Mouse (Mus musculus) C3H10T1/2 (cell line): ENCODE data around the gene Olfr288. TPM values are rescaled to one million over a fixed set of nuclear protein-coding genes. Genes with fewer than 3 reads are reported as not detected.

Experiments used
- polyA plus RNA-seq, 2 experiments: library from polyadenylated mRNA; unstranded; fragments of >200 nt; fragmentation: generic; extraction: Trizol; gene quantifications; one replicate each; pipeline ENCODE4 v1.2.1; 2012; ENCODE audit warnings: missing spikeins in 2 of 2

Gene Olfr288
- not detected for polyA plus RNA-seq

DNA sequence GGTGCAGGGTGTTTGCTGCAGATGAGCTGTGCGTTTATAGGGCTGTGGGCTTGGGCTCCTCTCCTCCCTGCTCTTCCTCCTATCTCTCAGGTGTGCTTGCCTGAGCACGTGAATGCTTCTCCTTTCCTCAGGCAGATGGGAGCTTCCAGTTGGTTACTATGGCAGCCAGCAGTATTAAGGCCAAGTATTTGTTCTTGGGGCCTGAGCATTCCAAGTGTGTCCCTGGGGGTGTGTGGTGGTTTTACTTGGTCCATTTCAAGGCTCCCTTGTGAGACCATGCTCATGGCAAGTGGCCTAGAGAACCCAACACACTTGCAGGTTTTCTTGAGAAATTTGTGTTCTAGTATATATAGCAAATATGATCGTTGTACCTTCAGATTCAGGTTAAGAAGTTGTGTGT, at the start of gene Olfr288:
Olfr288 (minus strand) TSS at position 101 of the 400 bp plus-strand sequence.

DNA sequence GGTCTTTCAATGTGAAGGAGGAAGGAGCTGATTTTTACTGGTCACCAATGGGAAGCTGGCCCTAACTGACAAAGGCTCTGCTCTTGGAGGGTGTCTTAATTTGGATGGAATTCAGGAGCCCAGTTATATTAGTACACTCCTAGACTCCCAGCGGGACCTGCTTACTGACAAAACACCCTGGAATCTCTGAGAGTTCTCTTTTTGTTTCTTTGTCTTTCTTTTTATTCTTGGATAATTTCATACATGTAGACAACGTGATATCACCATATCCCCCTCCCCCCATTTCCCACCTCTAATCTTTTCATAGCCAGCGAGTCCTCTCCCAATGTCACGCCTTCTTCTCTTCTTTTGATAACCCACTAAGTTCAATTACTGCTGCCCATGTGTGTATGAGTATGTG, 39.0 kb upstream of the Olfr288 start, which contains the start of gene Olfr286:
Olfr286 (minus strand) TSS at position 101 of the 400 bp plus-strand sequence.

DNA sequence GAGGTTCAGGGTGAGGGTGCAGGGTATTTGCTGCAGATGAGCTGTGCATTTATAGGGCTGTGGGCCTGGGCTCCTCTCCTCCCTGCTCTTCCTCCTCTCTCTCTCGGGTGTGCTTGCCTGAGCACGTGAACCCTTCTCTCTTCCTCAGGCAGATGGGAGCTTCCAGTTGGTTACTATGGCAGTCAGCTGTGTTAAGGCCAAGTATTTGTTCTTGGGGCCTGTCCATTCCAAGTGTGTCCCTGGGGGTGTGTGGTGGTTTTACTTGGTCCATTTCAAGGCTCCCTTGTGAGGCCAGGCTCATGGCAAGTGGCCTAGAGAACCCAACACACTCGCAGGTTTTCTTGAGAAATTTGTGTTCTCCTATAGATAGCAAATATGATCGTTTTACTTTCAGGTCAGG, 25.5 kb upstream of the Olfr288 start, which contains the start of the genes Gm44579 and Olfr287:
Gm44579 (minus strand) TSS at position 101 of the 400 bp plus-strand sequence.
Olfr287 (minus strand) TSS at position 180 of the 400 bp plus-strand sequence.

GRCm38 (mm10) chr15:98166963-98167644, 28.2 kb downstream of the Olfr288 start, which contains the start of gene Ccdc184:
Ccdc184 (plus strand) TSS chr15:98167158.

DNA sequence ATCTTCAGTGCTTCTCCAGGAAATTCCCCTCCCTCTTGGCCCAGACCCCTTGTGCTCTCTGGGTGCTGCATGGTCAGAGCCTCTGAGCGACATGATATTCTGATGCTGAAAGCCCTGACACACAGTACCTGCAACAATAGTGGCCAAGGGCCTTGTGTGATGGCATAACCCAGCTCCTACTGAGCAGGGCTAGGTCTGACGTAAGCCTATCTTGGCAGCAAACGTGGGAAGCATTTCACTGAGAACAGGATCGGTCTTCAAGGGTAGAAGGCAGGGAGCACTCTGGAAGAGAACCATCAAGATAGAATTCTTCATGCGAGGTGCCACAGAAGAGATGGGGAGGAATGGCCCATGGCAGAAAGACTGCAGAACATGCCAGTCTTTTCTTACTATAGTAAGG, 29.8 kb downstream of the Olfr288 start, which contains the start of gene Asb8:
Asb8 (minus strand) TSS at position 101 of the 400 bp plus-strand sequence.

Other genes starting within 250 kb of the Olfr288 start
- gene Tmem106c, start 231.3 kb downstream of the Olfr288 start, polyA plus RNA-seq, result 10 to 100 TPM; 36.3 to 77.7 TPM
- gene Col2a1, start 190.8 kb downstream of the Olfr288 start, polyA plus RNA-seq, result 10 to 100 TPM; 17.3 to 25.2 TPM
- 100 to 1,000 TPM in 1 of 2 experiments, 10 to 100 TPM in 1; 31.0 to 113 TPM for gene Pfkm, start 103.0 kb downstream of the Olfr288 start, polyA plus RNA-seq
- gene Senp1, start 101.8 kb downstream of the Olfr288 start, polyA plus RNA-seq, result 10 to 100 TPM in 1 of 2 experiments, 1 to 10 TPM in 1; 3.6 to 11.2 TPM
- 10 to 100 TPM; 18.4 to 40.3 TPM for gene Asb8, start 29.9 kb downstream of the Olfr288 start, polyA plus RNA-seq
- 1 to 10 TPM; 2.8 to 6.3 TPM for gene Ccdc184, start 28.4 kb downstream of the Olfr288 start, polyA plus RNA-seq
- gene Gm44579, start 25.4 kb upstream of the Olfr288 start, polyA plus RNA-seq, result not detected
- gene Olfr287, start 25.5 kb upstream of the Olfr288 start, polyA plus RNA-seq, result under 1 TPM in 1 of 2 experiments, not detected in 1; 0.70 TPM
- gene Olfr286, start 38.9 kb upstream of the Olfr288 start, polyA plus RNA-seq, result not detected
- gene H1fnt, start 61.8 kb upstream of the Olfr288 start, polyA plus RNA-seq, result not detected
- under 1 TPM in 1 of 2 experiments, not detected in 1; 0.02 TPM for gene Zfp641, start 100.6 kb upstream of the Olfr288 start, polyA plus RNA-seq
- not detected for gene Olfr285, start 121.8 kb upstream of the Olfr288 start, polyA plus RNA-seq
- not detected for gene Olfr284, start 145.4 kb upstream of the Olfr288 start, polyA plus RNA-seq
- gene Olfr283, start 185.4 kb upstream of the Olfr288 start, polyA plus RNA-seq, result not detected
- gene Olfr282, start 235.7 kb upstream of the Olfr288 start, polyA plus RNA-seq, result not detected